Mouse (Mus musculus) layer of hippocampus, postnatal 14 days (tissue): ENCODE data around the gene Lsm6. TPM values are rescaled to one million over a fixed set of nuclear protein-coding genes. Genes with fewer than 3 reads are reported as not detected.
A peak's percentile ranks its signal among the peaks of the same experiment; 100 is the strongest.

Experiments
- DNase-seq, 2 experiments: peaks; one replicate each; pipeline ENCODE4 v3.0.0; 2021 to 2022; ENCODE audit warnings: low spot score in 2 of 2, mixed read lengths in 1 of 2
- total RNA-seq, 2 experiments: library from RNA; stranded (reverse); gene quantifications; 2 replicates each; pipeline ENCODE4 v1.2.3; 2021

Lsm6 gene
- total RNA-seq, 2 experiments from 2014 or later, result 50.8 to 53.0 TPM

DNA sequence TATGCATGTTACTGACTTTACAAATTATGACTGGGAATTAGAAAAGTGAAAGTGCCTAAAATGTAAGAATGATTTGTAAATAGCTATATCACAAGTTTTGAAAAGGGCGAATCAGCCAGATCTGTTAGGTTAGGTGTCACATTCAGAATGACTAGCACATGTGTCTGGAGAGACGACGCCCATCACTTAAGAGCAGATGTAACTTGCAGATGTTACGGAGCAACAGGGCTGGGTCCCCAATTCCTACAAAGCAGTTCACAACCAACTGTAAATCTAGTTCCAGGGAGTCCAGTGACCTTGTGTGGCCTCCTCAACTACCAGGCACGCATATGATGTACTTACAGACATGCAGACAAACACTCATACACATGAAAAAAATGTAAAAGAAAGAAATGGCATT, 12.5 kb downstream of the Lsm6 start:
- DNase-seq, result no peak

DNA sequence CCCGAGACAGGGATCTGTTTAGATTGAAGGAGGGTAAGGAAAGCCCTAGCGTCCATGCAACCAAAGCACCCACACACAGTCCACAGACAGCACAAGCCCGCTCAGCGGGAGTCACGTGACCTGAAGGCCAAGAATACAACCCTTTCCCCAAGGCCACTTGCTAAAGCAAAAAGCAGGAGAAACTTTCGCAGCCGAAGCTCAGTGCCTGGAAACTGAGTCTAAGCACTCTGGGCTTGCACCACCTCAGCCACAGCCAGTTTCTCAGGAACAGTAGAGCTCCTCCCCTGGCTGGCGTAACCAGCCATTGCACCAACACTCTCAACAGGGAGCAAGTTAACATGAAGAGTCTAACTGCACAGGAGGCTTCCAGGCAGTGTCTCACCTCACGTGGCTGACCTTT, 13.7 kb downstream of the Lsm6 start:
- DNase-seq, result no peak

DNA sequence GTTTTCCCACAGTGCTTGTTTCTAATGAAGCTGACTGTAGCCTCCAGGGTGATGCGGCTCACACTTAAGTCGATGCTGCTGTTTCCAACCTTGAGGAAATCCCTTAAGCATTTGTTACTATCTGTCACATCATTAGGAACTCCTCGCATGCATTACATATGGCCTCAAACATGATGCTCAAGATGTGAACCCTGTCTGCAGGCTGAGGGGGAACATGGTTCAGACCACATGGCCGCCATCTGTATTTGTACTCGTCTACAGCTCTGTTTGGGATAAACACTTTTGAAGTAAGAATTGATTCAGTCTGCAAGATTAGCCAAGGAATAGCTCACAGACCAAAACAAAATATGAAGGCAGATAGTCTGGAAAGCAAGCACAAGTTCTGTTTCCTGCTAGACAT, 14.9 kb downstream of the Lsm6 start:
- DNase-seq, result peak; percentile 13 to 25

DNA sequence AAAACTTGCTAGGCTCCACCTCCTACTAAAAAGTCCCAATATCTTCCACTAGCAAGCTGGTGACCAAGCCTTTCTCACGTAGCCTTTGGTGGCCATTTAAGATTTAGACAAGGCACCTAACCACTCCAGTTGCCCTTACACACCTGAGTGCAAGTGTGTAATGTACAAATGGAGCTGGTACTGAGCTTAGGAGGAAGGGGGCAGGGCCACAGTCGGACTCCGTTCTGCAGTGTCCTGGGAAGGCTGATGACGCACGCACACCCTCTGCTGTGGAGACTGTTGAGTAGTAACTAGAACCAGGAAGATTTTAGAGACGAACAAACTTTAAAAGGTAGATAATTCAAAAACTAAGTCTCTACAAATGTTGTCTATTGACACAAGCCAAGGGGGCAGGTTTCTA, 19.7 kb downstream of the Lsm6 start:
- DNase-seq, result no peak

DNA sequence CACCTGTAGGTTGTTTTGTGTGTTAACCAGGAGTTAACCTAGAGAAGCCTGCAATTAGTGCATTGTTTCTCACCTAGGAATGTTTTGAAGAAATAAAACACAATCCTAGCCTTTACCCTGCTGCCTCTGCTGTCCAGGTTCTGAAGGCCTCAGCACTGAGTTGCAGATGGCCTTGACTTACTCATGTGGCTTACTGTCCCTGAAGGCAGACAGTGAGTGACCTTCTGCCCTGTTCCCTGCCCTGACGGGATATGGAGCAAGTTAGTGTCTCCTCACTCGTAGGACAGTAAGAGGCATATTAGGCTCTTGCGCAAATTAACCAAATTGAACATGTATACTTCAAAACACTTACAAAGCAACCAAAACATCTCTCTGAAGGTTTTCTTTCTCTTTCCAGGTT, 22.3 kb downstream of the Lsm6 start:
- DNase-seq, result no peak

DNA sequence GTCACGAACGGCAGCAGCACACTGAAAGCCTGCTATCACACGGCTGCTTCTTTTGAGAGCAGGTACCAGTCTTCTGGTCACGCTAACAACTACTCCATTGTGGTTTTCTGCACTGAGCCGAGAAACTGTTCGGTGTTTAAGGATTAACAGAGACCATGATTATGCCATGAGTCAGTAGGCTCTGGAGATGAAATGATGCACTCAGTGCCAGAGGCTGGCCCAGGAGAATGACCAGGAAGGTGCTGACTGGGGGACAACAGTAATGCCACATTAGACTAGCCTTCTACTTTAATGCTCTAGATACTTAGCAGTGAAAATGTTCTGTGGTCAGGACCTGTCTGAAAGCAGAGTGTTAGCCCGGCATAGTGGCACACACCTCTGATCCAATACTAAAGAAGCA, 23.0 kb downstream of the Lsm6 start:
- DNase-seq, result no peak

DNA sequence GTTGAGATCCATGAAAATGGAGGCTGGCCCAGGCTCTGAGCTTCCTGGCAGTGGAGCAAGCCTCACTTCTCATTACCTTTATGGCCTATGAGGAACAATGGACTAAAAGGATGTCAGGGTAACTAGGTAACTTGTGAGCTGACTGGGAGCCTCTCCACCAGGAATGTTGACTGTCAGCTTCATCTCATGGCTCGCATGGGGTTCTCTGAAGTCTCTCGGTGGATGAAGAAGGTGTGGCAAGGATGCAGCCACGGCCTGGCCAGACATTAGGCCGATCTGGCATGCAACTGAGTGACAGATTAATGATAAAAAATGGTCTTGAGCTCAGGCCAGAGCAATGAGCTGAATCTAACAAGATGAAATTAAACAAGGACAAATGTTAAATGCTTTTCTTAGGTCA, 27.7 kb downstream of the Lsm6 start:
- no peak for DNase-seq

DNA sequence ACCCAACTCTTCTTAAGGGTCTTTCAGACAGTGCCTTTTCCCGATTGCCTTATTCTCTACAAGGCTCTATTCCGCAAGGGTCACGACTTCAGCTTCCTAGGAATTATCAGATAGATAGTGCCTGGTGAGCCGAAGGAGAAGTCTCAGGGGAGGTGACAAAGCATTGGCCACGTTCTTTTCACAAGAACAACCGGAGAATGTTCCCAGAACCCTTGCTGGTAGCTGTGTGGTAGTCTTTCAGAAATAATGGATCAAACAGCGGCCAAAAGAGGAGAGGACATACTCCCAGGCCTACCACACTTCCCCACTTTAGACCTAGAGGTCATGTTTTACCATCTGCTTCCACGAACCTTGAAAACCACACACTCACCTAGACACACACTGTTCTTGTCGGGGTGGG, 44.1 kb downstream of the Lsm6 start:
- DNase-seq, result no peak

DNA sequence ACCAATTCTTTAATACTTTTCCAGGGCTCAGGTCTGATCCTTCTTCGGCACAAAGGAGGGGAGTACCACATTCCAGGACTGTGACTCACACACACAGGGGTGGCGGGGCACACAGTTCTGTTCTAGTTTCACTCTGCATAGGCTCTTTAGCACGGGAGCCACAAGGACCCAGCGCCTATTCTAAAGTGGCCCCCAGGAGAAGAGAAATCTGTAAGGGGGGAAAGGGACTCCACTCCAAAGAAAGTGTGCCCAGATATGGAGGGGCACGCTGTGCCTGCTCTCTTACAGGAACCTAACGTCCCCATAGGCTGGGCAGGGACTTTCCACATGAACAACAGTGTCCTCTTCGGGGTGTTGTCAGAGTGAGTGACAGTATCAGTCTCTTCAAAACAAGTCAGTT, 49.7 kb downstream of the Lsm6 start:
- DNase-seq, result no peak

DNA sequence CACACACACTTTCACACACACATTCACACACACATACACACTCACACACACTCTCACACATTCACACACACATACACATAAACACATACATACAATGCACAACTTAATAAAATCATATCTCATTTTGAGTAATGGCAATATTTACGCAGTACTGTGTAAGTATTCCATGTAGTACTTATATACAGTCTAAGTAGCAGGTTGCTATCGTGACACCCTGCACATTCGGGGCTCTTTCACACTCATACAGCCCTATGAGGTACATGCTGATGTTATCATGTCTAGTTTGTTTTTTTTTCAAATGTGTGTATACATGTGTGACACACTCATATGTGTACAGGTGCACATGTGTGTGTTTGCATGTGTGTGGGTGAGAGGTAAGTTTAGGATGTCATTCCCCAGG, 50.4 kb downstream of the Lsm6 start:
- no peak for DNase-seq

DNA sequence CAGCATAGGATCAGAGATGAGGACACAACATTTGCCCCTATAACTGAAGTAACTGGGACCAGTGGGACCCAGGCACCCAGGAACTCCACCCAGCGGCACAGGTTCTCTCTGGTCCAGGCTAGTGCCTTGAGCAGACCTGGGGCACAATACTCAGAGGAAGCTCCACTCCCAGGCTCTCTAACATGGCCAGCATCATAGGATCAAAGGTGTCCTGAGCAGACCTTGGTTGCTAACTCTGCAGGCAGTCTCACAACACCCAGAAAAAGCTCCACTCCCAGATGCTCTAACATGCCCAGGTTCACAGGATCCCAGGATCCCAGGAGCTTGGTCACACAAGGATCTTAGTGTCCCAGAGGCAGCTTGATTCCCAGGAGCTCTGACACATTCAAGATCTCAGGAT, 55.4 kb downstream of the Lsm6 start:
- no peak for DNase-seq

DNA sequence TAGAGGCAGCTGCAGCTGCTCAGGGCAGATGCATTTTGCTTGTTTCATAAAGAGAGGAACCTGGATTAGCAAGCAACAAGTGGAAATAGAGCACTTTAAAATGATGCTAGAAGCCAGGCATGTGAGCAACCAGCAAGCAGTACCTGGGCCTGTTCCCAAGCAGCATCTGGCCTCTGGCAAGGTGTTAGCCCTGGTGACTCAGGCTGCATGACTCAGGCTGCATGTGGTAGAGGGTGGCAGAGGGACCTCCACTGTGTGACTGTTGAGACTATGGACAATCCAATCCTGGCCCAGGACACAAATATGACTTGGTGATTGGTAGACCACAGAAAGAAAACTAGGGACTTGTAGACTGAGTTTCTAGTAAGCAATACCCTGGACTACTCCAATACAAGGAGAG, 56.0 kb downstream of the Lsm6 start:
- DNase-seq, result no peak

DNA sequence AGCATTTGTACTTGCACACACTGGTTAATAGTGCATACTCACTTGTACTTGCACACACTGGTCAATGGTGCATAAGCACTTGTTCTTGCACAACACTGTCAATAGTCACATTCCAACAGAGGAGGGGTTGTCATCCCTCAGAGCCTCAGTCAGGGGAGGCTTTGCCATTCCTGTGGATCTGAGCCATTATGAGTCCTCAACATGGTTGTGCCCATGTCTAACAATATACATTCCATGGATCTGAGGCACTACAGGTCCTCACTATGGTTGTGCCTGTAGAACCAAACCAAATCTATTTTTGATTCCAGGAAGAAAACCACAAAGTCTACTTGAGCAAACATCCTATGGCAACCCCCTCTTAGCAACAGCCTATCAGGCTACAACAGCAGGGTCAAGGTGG, 61.8 kb downstream of the Lsm6 start:
- DNase-seq, result no peak

DNA sequence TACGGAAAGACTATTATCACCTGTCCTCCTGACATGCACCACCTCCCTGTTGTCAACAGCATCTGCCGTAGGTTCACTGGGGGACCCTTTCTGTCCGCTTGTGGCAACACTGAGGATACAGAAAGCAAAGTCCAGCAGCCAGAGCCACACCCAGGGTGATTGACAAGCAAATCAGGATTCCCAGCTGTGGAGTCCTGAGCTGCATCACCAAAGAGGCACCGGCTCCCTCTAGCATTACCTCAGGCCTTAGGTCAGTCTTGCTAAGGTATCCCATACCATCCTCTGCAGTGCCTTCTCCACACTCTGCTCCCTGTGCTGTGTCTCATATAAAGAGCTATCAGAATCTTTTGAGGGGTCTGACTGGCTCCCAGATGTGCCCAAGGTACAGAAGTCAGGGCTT, 66.0 kb downstream of the Lsm6 start:
- no peak for DNase-seq

Other genes starting within 250 kb of the Lsm6 start
- gene Zfp827, start 207.3 kb upstream of the Lsm6 start, total RNA-seq, result 10 to 100 TPM; 26.8 to 28.3 TPM